Comparison of ENCODE assay signal across 12 mouse cellular contexts in genomic region chr9:98633287-98634162, GRCm38 (mm10).
"Had no signal": no experiment of that assay in that cellular context is flagged by ENCODE, and none has a peak within 500 bp of the region (broad histone marks: within the 10 kb centered on the region; RNA-seq: fewer than 3 reads in every experiment).

No protein-coding gene starts in this region.

- H3K4me3 ChIP-seq: limb, embryonic 12.5 days; liver, embryonic 13.5 days; midbrain, embryonic 12.5 days had no signal

- H3K27me3 ChIP-seq: limb, embryonic 12.5 days; liver, embryonic 13.5 days had no signal

- ATAC-seq: liver, postnatal 0 days had no signal

- DNase-seq: kidney, adult 11 months; kidney, postnatal 25 days; layer of hippocampus, adult 9-11 months; layer of hippocampus, postnatal 36 days; liver; liver, embryonic 13.5 days; liver, postnatal 0 days; lung, postnatal 36 days; thymus, postnatal 4 days had no signal

- H3K4me2 ChIP-seq: limb, embryonic 12.5 days; liver, embryonic 13.5 days; midbrain, embryonic 12.5 days had no signal

- H3K27ac ChIP-seq: limb, embryonic 12.5 days; liver, embryonic 13.5 days; midbrain, embryonic 12.5 days; stomach, postnatal 0 days had no signal

- H3K9me3 ChIP-seq: limb, embryonic 12.5 days; liver, embryonic 13.5 days; midbrain, embryonic 12.5 days had no signal

- H3K9ac ChIP-seq: limb, embryonic 12.5 days; liver, embryonic 13.5 days; liver, postnatal 0 days; midbrain, embryonic 12.5 days had no signal

- H3K4me1 ChIP-seq: liver, embryonic 13.5 days had no signal

- H3K36me3 ChIP-seq: limb, embryonic 12.5 days; liver, embryonic 13.5 days; midbrain, embryonic 12.5 days had no signal
